Mouse (Mus musculus) small intestine, adult 2 months (tissue): ENCODE measurements around the gene Gm38431. TPM values are rescaled to one million over a fixed set of nuclear protein-coding genes. Genes with fewer than 3 reads are reported as not detected.

ENCODE experiments used
- H3K27ac ChIP-seq: fragments of 200-500 bp; 2 replicates; pipeline ENCODE4 v1.5.1; 2012; ENCODE audit warnings: low read depth, low read length, control low read depth, inconsistent platforms; ENCODE audit not compliant: insufficient read depth
- H3K27me3 ChIP-seq: fragments of 200-500 bp; 2 replicates; pipeline ENCODE4 v1.6.1; 2012; ENCODE audit warnings: mild to moderate bottlenecking, moderate library complexity, low read length, inconsistent platforms; ENCODE audit not compliant: control insufficient read depth, insufficient read depth
- H3K36me3 ChIP-seq: fragments of 200-500 bp; 2 replicates; pipeline ENCODE4 v1.6.1; 2012; ENCODE audit warnings: mild to moderate bottlenecking, low read length, control low read depth, inconsistent platforms; ENCODE audit not compliant: control insufficient read depth, insufficient read depth
- H3K4me1 ChIP-seq: fragments of 200-500 bp; 2 replicates; pipeline ENCODE4 v1.6.1; 2012; ENCODE audit warnings: low read length, inconsistent platforms, mixed read lengths; ENCODE audit not compliant: control insufficient read depth, insufficient read depth, insufficient read length
- H3K4me3 ChIP-seq: fragments of 200-500 bp; 2 replicates; pipeline ENCODE4 v1.5.1; 2012; ENCODE audit warnings: low read depth, mild to moderate bottlenecking, control low read depth, inconsistent platforms, low read length, moderate library complexity
- CTCF ChIP-seq: fragments of 200-500 bp; IDR thresholded peaks from 2 replicates; pipeline ENCODE4 v1.5.1; 2012; ENCODE audit warnings: low read depth, mild to moderate bottlenecking, control low read depth, inconsistent platforms, low read length, moderate library complexity, mixed read lengths; ENCODE audit not compliant: insufficient replicate concordance, insufficient read length; ENCODE audit errors: extremely low read depth
- POLR2A ChIP-seq: fragments of 200-500 bp; IDR thresholded peaks from 2 replicates; pipeline ENCODE4 v1.6.1; 2012; ENCODE audit warnings: low read depth, mild to moderate bottlenecking, control low read depth, inconsistent platforms, low read length, moderate library complexity
- WGBS: fragments of 180-500 bp; shearing (Covaris S2); methylation state at CpG from one replicate; pipeline ENCODE4 v1.1.7; 2018; 5-methylcytosine and 5-hydroxymethylcytosine counted together
- polyA plus RNA-seq: library from polyadenylated mRNA; depleted of rRNA; stranded (reverse); fragments of >200 nt; gene quantifications from 2 replicates; pipeline ENCODE4 v1.2.3, GENCODE M21; 2012

Gene Gm38431
- polyA plus RNA-seq, 1 experiment = 6.2 TPM

GRCm38 (mm10) chr9:21036666-21037065, 55.1 kb downstream of the Gm38431 start:
- no peak for TF ChIP-seq CTCF
- TF ChIP-seq POLR2A = no peak
- Histone ChIP-seq H3K36me3 (no peaks in the 10 kb centered on the region), H3K27ac (no peak overlapping the region), H3K4me1 (peaks cover 13% of the 10 kb centered on the region), H3K27me3 (peaks cover 49% of the 10 kb centered on the region), H3K4me3 (no peak overlapping the region)
- WGBS = 6% methylated on average over 22 of the region's 22 CpGs

GRCm38 (mm10) chr9:21036161-21036560, 55.6 kb downstream of the Gm38431 start:
- peaks cover 49% of the 10 kb centered on the region for H3K27me3 ChIP-seq
- TF ChIP-seq POLR2A (no peak), CTCF (no peak)
- 15% methylated on average over 20 of the region's 20 CpGs for WGBS
- H3K4me1 ChIP-seq = peaks cover 15% of the 10 kb centered on the region
- H3K27ac ChIP-seq = no peak overlapping the region
- no peak overlapping the region for H3K4me3 ChIP-seq
- H3K36me3 ChIP-seq = no peaks in the 10 kb centered on the region

GRCm38 (mm10) chr9:21035586-21035985, 56.2 kb downstream of the Gm38431 start:
- 47% methylated on average over 9 of the region's 9 CpGs for WGBS
- Histone ChIP-seq H3K4me1 (peaks cover 15% of the 10 kb centered on the region), H3K27me3 (peaks cover 49% of the 10 kb centered on the region)

GRCm38 (mm10) chr9:21034481-21035085, 57.2 kb downstream of the Gm38431 start:
- Histone ChIP-seq H3K4me1 (peaks cover 22% of the 10 kb centered on the region), H3K4me3 (no peak overlapping the region), H3K36me3 (no peaks in the 10 kb centered on the region), H3K27ac (no peak overlapping the region), H3K27me3 (peaks cover 49% of the 10 kb centered on the region)
- WGBS = 11% methylated on average over 17 of the region's 17 CpGs
- TF ChIP-seq POLR2A (no peak), CTCF (no peak)

More at GRCm38 (mm10) chr9:21035586-21035985, 56.2 kb downstream of the Gm38431 start:
- Histone ChIP-seq H3K4me3 (no peak overlapping the region), H3K27ac (no peak overlapping the region), H3K36me3 (no peaks in the 10 kb centered on the region)
- TF ChIP-seq POLR2A = no peak
- no peak for TF ChIP-seq CTCF

GRCm38 (mm10) chr9:21033136-21033535, 58.7 kb downstream of the Gm38431 start:
- Histone ChIP-seq H3K4me1 (peaks cover 27% of the 10 kb centered on the region), H3K36me3 (no peaks in the 10 kb centered on the region), H3K27me3 (peaks cover 44% of the 10 kb centered on the region), H3K27ac (no peak overlapping the region), H3K4me3 (peak overlapping the region; percentile 71)
- under 1% methylated on average over 34 of the region's 34 CpGs for whole genome bisulfite sequencing
- no peak for TF ChIP-seq CTCF
- TF ChIP-seq POLR2A = no peak

GRCm38 (mm10) chr9:21032491-21032890, 59.3 kb downstream of the Gm38431 start:
- Histone ChIP-seq H3K27me3 (peaks cover 44% of the 10 kb centered on the region), H3K27ac (no peak overlapping the region), H3K36me3 (no peaks in the 10 kb centered on the region), H3K4me1 (peaks cover 27% of the 10 kb centered on the region), H3K4me3 (peak overlapping the region; percentile 71)
- 4% methylated on average over 7 of the region's 7 CpGs for WGBS
- TF ChIP-seq CTCF = no peak
- TF ChIP-seq POLR2A = no peak

GRCm38 (mm10) chr9:21031896-21032351, 59.9 kb downstream of the Gm38431 start, which contains the start of gene Icam5:
Gene Icam5, plus strand, starts transcription at chr9:21032073.
- Histone ChIP-seq H3K4me3 (peak within 1 kb of the TSS; percentile 71), H3K27me3 (peaks cover 38% of the 10 kb centered on the region), H3K4me1 (peaks cover 27% of the 10 kb centered on the region), H3K36me3 (no peaks in the 10 kb centered on the region), H3K27ac (peak within 1 kb of the TSS; percentile 77)
- WGBS = 1% methylated on average over 35 of the region's 35 CpGs
- TF ChIP-seq CTCF (no peak), POLR2A (no peak)
